Mouse (Mus musculus): Measurements from ENCODE around the gene Acsf3. TPM values are rescaled to one million over a fixed set of nuclear protein-coding genes. Genes with fewer than 3 reads are reported as not detected.

Gene Acsf3
- polyA plus RNA-seq, 1 experiment from 2014 or later, result 19.2 TPM

DNA sequence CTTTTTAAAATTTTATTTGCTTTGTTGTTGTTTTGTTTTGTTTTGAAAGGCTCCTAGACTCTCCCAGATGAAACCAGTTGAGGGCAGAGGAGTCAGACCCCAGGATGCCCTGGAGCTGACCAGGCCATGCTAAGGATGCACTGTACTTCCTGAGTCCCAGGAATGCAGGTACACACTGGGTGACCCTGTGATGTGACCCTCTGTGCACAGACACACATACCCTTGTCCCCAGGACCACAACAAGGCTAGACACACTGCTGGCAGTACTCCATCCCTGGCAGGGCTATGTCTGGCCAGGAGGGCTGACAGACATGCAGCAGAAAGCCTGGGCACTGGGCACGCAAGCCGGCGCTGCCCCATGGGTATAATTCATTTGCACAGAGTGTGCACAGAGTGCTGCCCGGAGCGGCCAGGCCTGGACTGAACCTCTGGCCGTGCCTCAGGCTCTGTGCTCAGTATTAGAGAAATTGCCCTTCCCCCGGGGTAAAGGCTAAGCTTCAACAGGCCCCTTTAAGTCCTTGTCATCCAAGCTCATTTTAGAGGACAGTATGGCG, 8.6 kb upstream of the Acsf3 start:
- H3K27me3 ChIP-seq (ENCODE audit: low read depth, poor library complexity, severe bottlenecking), result peaks cover 28% of the 10 kb centered on the region
- H3K9me3 ChIP-seq (replicated peaks), result no peaks in the 10 kb centered on the region
- no peak overlapping the region for H3K4me3 ChIP-seq
- H3K27ac ChIP-seq, result peak overlapping the region; percentile 7; the same call in 1 of the 2 replicates
- no peaks in the 10 kb centered on the region for H3K36me3 ChIP-seq
- DNase-seq (ENCODE audit: low spot score), result no peak
- WGBS, result 81% methylated on average over 8 of the region's 8 CpGs
- peaks cover 20% of the 10 kb centered on the region for H3K4me1 ChIP-seq

GRCm38 (mm10) chr8:122767229-122767628, 8.1 kb upstream of the Acsf3 start:
- DNase-seq (ENCODE audit: low spot score), result no peak
- Histone ChIP-seq H3K9me3 (replicated peaks) (no peaks in the 10 kb centered on the region), H3K36me3 (no peaks in the 10 kb centered on the region), H3K4me1 (peaks cover 20% of the 10 kb centered on the region), H3K4me3 (no peak overlapping the region), H3K27me3 (ENCODE audit: low read depth, poor library complexity, severe bottlenecking) (peaks cover 24% of the 10 kb centered on the region), H3K27ac (no peak overlapping the region)
- 59% methylated on average over 9 of the region's 9 CpGs for WGBS

- Histone ChIP-seq H3K9me3 (replicated peaks) (no peaks in the 10 kb centered on the region), H3K27ac (no peak overlapping the region), H3K27me3 (ENCODE audit: low read depth, poor library complexity, severe bottlenecking) (peaks cover 29% of the 10 kb centered on the region), H3K36me3 (no peaks in the 10 kb centered on the region), H3K4me1 (peaks cover 15% of the 10 kb centered on the region), H3K4me3 (no peak overlapping the region)
- WGBS, result 67% methylated on average over 24 of the region's 24 CpGs
- no peak for DNase-seq (ENCODE audit: low spot score)
Observed at GRCm38 (mm10) chr8:122769251-122770058, 5.8 kb upstream of the Acsf3 start.

DNA sequence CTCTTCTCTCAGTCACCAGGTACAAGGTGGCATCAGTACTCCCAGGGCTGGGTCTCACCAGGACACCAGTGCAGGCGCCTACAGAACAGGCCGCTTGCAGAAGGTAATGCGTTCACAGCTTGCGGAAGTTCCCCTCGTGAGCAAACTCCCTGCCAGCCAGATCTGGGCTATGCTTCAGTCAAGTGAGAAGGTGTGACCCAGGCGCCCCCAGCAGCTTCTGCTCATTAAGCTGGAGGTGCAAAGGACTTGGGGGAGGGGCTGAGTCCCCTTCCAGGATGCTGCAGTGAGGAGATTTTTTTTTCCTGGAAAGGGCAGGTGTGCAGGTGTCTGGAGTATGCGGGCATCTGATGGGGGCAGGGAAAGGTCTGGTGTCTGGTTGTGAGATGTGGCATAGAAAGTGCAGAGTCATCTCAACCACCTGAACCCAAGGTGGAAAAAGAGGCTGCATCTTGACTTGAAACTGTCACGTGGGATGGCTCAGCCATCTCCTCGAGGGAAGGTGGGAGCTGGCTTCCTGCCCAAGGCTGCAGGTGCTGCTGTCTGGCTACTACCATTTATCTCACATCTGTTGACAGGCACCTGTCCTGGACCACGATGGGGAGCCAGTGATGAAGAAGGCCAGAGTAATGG, 2.7 kb upstream of the Acsf3 start:
- no peaks in the 10 kb centered on the region for H3K9me3 ChIP-seq (replicated peaks)
- H3K27ac ChIP-seq, result no peak overlapping the region
- no peak for DNase-seq (ENCODE audit: low spot score)
- H3K36me3 ChIP-seq, result no peaks in the 10 kb centered on the region
- H3K4me1 ChIP-seq, result peaks cover 22% of the 10 kb centered on the region
- H3K27me3 ChIP-seq (ENCODE audit: low read depth, poor library complexity, severe bottlenecking), result peaks cover 35% of the 10 kb centered on the region
- no peak overlapping the region for H3K4me3 ChIP-seq
- WGBS, result 27% methylated on average over 10 of the region's 10 CpGs

DNA sequence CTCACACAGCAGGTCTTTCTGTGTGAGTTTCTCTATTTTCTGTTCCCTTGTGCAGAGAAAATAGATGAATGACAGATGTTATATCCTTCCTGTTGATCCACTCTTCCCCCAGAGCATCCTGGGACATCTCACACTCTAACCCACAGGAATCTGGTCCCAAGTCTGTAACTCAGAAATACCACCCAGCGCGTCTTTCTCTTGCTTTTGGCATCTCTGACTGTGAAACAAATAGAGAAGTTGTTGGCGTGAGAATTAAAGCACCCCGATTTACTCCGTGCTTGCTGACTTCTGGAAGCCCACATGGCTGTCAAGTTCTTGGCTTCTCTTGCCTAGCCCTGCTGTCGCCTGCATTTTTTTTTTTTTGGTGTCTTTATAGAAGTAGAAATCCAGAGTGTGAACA, 2.4 kb downstream of the Acsf3 start:
- Histone ChIP-seq H3K27me3 (ENCODE audit: low read depth, poor library complexity, severe bottlenecking) (peaks cover 14% of the 10 kb centered on the region), H3K27ac (no peak overlapping the region), H3K4me1 (peaks cover 21% of the 10 kb centered on the region), H3K9me3 (replicated peaks) (no peaks in the 10 kb centered on the region), H3K4me3 (no peak overlapping the region), H3K36me3 (peaks cover 29% of the 10 kb centered on the region)
- DNase-seq (ENCODE audit: low spot score), result no peak
- 87% methylated on average over 6 of the region's 6 CpGs for WGBS

DNA sequence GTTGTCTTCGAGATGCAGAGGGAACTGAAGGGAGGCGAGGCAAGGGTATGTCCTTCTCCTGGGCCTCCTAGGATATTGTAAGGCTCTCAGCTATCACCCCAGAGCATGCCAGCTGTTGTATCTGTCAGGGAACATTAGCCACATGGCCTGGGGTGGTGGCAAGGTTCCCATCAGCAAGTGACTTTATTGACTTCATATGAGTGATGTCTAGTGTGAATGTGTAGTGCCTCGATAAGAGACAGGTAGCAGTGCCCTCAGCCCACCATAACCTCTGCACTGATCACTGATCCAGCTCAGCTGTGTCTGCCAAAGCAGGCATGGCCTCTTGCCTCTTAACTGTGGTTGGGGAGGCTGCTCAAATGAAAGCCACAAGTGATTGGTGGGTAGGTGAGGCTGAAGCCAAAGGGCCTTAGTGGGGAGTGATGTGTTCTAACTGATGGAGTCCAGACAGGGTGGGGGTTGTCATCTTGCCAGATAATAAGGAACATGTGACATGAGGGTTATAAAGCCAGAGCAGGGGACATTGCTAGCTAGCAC, 3.5 kb downstream of the Acsf3 start:
- H3K27ac ChIP-seq, result no peak overlapping the region
- H3K4me3 ChIP-seq, result no peak overlapping the region
- no peak for DNase-seq (ENCODE audit: low spot score)
- H3K9me3 ChIP-seq (replicated peaks), result no peaks in the 10 kb centered on the region
- H3K4me1 ChIP-seq, result peaks cover 21% of the 10 kb centered on the region
- WGBS, result 84% methylated on average over 3 of the region's 3 CpGs
- H3K36me3 ChIP-seq, result peaks cover 38% of the 10 kb centered on the region
- H3K27me3 ChIP-seq (ENCODE audit: low read depth, poor library complexity, severe bottlenecking), result peaks cover 7% of the 10 kb centered on the region

- no peak for DNase-seq (ENCODE audit: low spot score)
- Histone ChIP-seq H3K27ac (no peak overlapping the region), H3K4me1 (peaks cover 21% of the 10 kb centered on the region), H3K9me3 (replicated peaks) (no peaks in the 10 kb centered on the region), H3K27me3 (ENCODE audit: low read depth, poor library complexity, severe bottlenecking) (peaks cover 7% of the 10 kb centered on the region), H3K36me3 (peaks cover 43% of the 10 kb centered on the region), H3K4me3 (no peak overlapping the region)
- 71% methylated on average over 9 of the region's 9 CpGs for WGBS
Observed at GRCm38 (mm10) chr8:122779255-122779654, 4.0 kb downstream of the Acsf3 start.

GRCm38 (mm10) chr8:122784756-122785155, 9.5 kb downstream of the Acsf3 start:
- Histone ChIP-seq H3K36me3 (peaks cover 92% of the 10 kb centered on the region), H3K9me3 (replicated peaks) (no peaks in the 10 kb centered on the region)

GRCm38 (mm10) chr8:122789796-122790195, 14.5 kb downstream of the Acsf3 start:
- no peaks in the 10 kb centered on the region for H3K27me3 ChIP-seq (ENCODE audit: low read depth, poor library complexity, severe bottlenecking)
- DNase-seq (ENCODE audit: low spot score), result no peak
- no peaks in the 10 kb centered on the region for H3K4me1 ChIP-seq
- no peak overlapping the region for H3K27ac ChIP-seq
- WGBS, result 95% methylated on average over 5 of the region's 5 CpGs
- H3K9me3 ChIP-seq (replicated peaks), result no peaks in the 10 kb centered on the region
- peaks cover 67% of the 10 kb centered on the region for H3K36me3 ChIP-seq
- no peak overlapping the region for H3K4me3 ChIP-seq

More at GRCm38 (mm10) chr8:122784756-122785155, 9.5 kb downstream of the Acsf3 start:
- H3K4me1 ChIP-seq, result no peaks in the 10 kb centered on the region
- no peaks in the 10 kb centered on the region for H3K27me3 ChIP-seq (ENCODE audit: low read depth, poor library complexity, severe bottlenecking)
- H3K4me3 ChIP-seq, result no peak overlapping the region
- no peak for DNase-seq (ENCODE audit: low spot score)
- H3K27ac ChIP-seq, result no peak overlapping the region
- WGBS, result 90% methylated on average over 1 of the region's 1 CpGs

GRCm38 (mm10) chr8:122793375-122794174, 18.3 kb downstream of the Acsf3 start:
- H3K36me3 ChIP-seq, result peaks cover 30% of the 10 kb centered on the region
- H3K27ac ChIP-seq, result no peak overlapping the region
- H3K9me3 ChIP-seq (replicated peaks), result no peaks in the 10 kb centered on the region
- 90% methylated on average over 18 of the region's 18 CpGs for WGBS
- no peak overlapping the region for H3K4me3 ChIP-seq
- H3K4me1 ChIP-seq, result no peaks in the 10 kb centered on the region
- no peak for DNase-seq (ENCODE audit: low spot score)
- H3K27me3 ChIP-seq (ENCODE audit: low read depth, poor library complexity, severe bottlenecking), result no peaks in the 10 kb centered on the region

- H3K4me1 ChIP-seq, result no peaks in the 10 kb centered on the region
- no peak overlapping the region for H3K4me3 ChIP-seq
- WGBS, result 84% methylated on average over 5 of the region's 5 CpGs
Observed at GRCm38 (mm10) chr8:122794175-122794454, 18.8 kb downstream of the Acsf3 start.

GRCm38 (mm10) chr8:122803906-122804761, 28.8 kb downstream of the Acsf3 start:
- H3K9me3 ChIP-seq (replicated peaks), result no peaks in the 10 kb centered on the region
- H3K4me1 ChIP-seq, result peaks cover 58% of the 10 kb centered on the region
- H3K27ac ChIP-seq, result peak overlapping the region; percentile 78
- WGBS, result 34% methylated on average over 15 of the region's 15 CpGs
- no peaks in the 10 kb centered on the region for H3K27me3 ChIP-seq (ENCODE audit: low read depth, poor library complexity, severe bottlenecking)
- H3K36me3 ChIP-seq, result peaks cover 20% of the 10 kb centered on the region
- DNase-seq (ENCODE audit: low spot score), result no peak
- no peak overlapping the region for H3K4me3 ChIP-seq

More at GRCm38 (mm10) chr8:122794175-122794454, 18.8 kb downstream of the Acsf3 start:
- no peaks in the 10 kb centered on the region for H3K27me3 ChIP-seq (ENCODE audit: low read depth, poor library complexity, severe bottlenecking)
- H3K9me3 ChIP-seq (replicated peaks), result no peaks in the 10 kb centered on the region
- peaks cover 24% of the 10 kb centered on the region for H3K36me3 ChIP-seq
- DNase-seq (ENCODE audit: low spot score), result no peak
- H3K27ac ChIP-seq, result no peak overlapping the region
